Mouse (Mus musculus) heart, adult 2 months (tissue): Measurements from ENCODE around the gene Arid5a.

ENCODE experiments used
- CTCF ChIP-seq: fragments of 200-600 bp; IDR thresholded peaks from 2 replicates; pipeline ENCODE4 v1.8.1; 2022; ENCODE audit warnings: antibody characterized with exemption, mild to moderate bottlenecking, moderate library complexity
- EP300 ChIP-seq: fragments of 200-500 bp; IDR thresholded peaks from 2 replicates; pipeline ENCODE4 v1.6.1; 2011; ENCODE audit warnings: low read depth, low read length, control low read depth; ENCODE audit not compliant: insufficient read depth
- POLR2A ChIP-seq: fragments of 200-500 bp; IDR thresholded peaks from 2 replicates; pipeline ENCODE4 v1.6.1; 2011; ENCODE audit warnings: mild to moderate bottlenecking, low read depth, low read length, control low read depth; ENCODE audit not compliant: insufficient read depth

GRCm38 (mm10) chr1:36302273-36302672 lies 5.3 kb upstream of the Arid5a start:
- TF ChIP-seq CTCF (no peak), POLR2A (no peak), EP300 (no peak)
